Mouse (Mus musculus) CH12.LX (cell line): ENCODE results near the gene Tmem165.

Experiments used
- CTCF ChIP-seq, 2 experiments: IDR thresholded peaks in 1 of 2; conservative IDR thresholded peaks in 1 of 2; 2 replicates each; pipeline ENCODE4 v1.5.1; 2011 to 2012; ENCODE audit warnings: low read depth in 2 of 2, low read length in 2 of 2, improper control_type of control experiment in 1 of 2, inconsistent platforms in 1 of 2, mild to moderate bottlenecking in 1 of 2, moderate library complexity in 1 of 2
- E2F4 ChIP-seq: IDR thresholded peaks from 2 replicates; pipeline ENCODE4 v1.6.1; 2011; ENCODE audit warnings: low read depth, low read length, improper control_type of control experiment; ENCODE audit not compliant: insufficient replicate concordance
- POLR2A ChIP-seq: IDR thresholded peaks from 2 replicates; pipeline ENCODE4 v1.6.1; 2011; ENCODE audit warnings: low read depth, mild to moderate bottlenecking, improper control_type of control experiment, low read length
- RCOR1 ChIP-seq: conservative IDR thresholded peaks from 2 replicates; pipeline ENCODE4 v1.6.1; 2012; ENCODE audit warnings: low read depth, mild to moderate bottlenecking, inconsistent platforms, low read length, improper control_type of control experiment
- USF2 ChIP-seq: conservative IDR thresholded peaks from 2 replicates; pipeline ENCODE4 v1.6.1; 2011; ENCODE audit warnings: low read depth, low read length, improper control_type of control experiment
- ZMIZ1 ChIP-seq: IDR thresholded peaks from 2 replicates; pipeline ENCODE4 v1.6.1; 2012; ENCODE audit warnings: low read depth, mild to moderate bottlenecking, inconsistent platforms, low read length, improper control_type of control experiment

GRCm38 (mm10) chr5:76138071-76138470 lies 45.6 kb upstream of the Tmem165 start:
- TF ChIP-seq POLR2A (no peak), E2F4 (no peak), USF2 (no peak), RCOR1 (no peak), CTCF (conservative IDR thresholded peaks at IDR 0.05 in 1 of 2, IDR thresholded peaks at IDR 0.05 in 1 of 2; ENCODE audit: low read depth in 2 of 2, low read length in 2 of 2) (no peak), ZMIZ1 (no peak)
